Mouse (Mus musculus) liver, embryonic 14.5 days (tissue): ENCODE measurements at regions not wholly inside any gene's neighbourhood (a gene's known extent, or its start where the extent isn't known, plus 50 kb on each side); places are given as distances from the start of the nearest gene placed in this dataset.

Source experiments
- ATAC-seq: fragments of 200-750 bp; cut with Nextera tagmentation; 2 replicates; pipeline ENCODE4 v1.8.0; 2017; ENCODE audit warnings: moderate number of reproducible peaks, mild to moderate bottlenecking, moderate library complexity; ENCODE audit not compliant: insufficient read depth
- DNase-seq, 3 experiments: peaks; one replicate each; pipeline ENCODE4 v3.0.0-alpha.2; 2012 to 2013; ENCODE audit warnings: low read depth in 3 of 3, low spot score in 3 of 3
- H3K27ac ChIP-seq: fragments of 300-500 bp; sonication (generic); 2 replicates; pipeline ENCODE4 v1.5.1; 2014; ENCODE audit warnings: moderate library complexity, mild to moderate bottlenecking, control low read depth, inconsistent platforms
- H3K27me3 ChIP-seq: fragments of 300-500 bp; sonication (generic); 2 replicates; pipeline ENCODE4 v1.6.1; 2014; ENCODE audit warnings: mild to moderate bottlenecking, low read length, moderate library complexity; ENCODE audit not compliant: control insufficient read depth, insufficient read depth
- H3K36me3 ChIP-seq: fragments of 300-500 bp; sonication (generic); replicated peaks from 2 replicates; pipeline ENCODE4 v1.6.1; 2014; ENCODE audit warnings: low read depth; ENCODE audit not compliant: control insufficient read depth, insufficient read depth
- H3K4me1 ChIP-seq, 2 experiments: fragments of 200-500 bp in 1 of 2; fragments of 300-500 bp in 1 of 2; sonication (generic) in 1 of 2; replicated peaks; 2 replicates each; pipeline ENCODE4 v1.6.1; 2012 to 2014; ENCODE audit warnings: antibody characterized with exemption in 1 of 2, inconsistent platforms in 1 of 2, low read length in 1 of 2; ENCODE audit not compliant: control insufficient read depth in 2 of 2, insufficient read depth in 2 of 2
- H3K4me2 ChIP-seq: fragments of 300-500 bp; sonication (generic); 2 replicates; pipeline ENCODE4 v1.6.1; 2014; ENCODE audit warnings: low read depth, mild to moderate bottlenecking, control low read depth, moderate library complexity
- H3K4me3 ChIP-seq, 2 experiments: fragments of 200-500 bp in 1 of 2; fragments of 300-500 bp in 1 of 2; sonication (generic) in 1 of 2; 2 replicates each; pipeline ENCODE4 v1.5.1; 2012 to 2014; ENCODE audit warnings: low read depth in 2 of 2, low read length in 2 of 2, mild to moderate bottlenecking in 2 of 2, control low read depth in 1 of 2, inconsistent platforms in 1 of 2, moderate library complexity in 1 of 2; ENCODE audit not compliant: insufficient read depth in 1 of 2
- H3K9ac ChIP-seq: fragments of 300-500 bp; sonication (generic); replicated peaks from 2 replicates; pipeline ENCODE4 v1.6.1; 2014; ENCODE audit warnings: mild to moderate bottlenecking, control low read depth, moderate library complexity
- H3K9me3 ChIP-seq: fragments of 300-500 bp; sonication (generic); 2 replicates; pipeline ENCODE4 v1.6.1; 2016; ENCODE audit warnings: low read length, mixed read lengths; ENCODE audit not compliant: control insufficient read depth
- CTCF ChIP-seq: IDR thresholded peaks from 2 replicates; pipeline ENCODE4 v1.5.1; 2016; ENCODE audit warnings: antibody characterized with exemption, low read depth, control low read depth
- EP300 ChIP-seq: IDR thresholded peaks from 2 replicates; pipeline ENCODE4 v1.6.1; 2016; ENCODE audit warnings: antibody characterized with exemption, low read depth
- WGBS: fragments of 180-500 bp; shearing (Covaris S2); extraction: QIAGEN DNeasy Blood & Tissue Kit; methylation state at CpG from one replicate; pipeline ENCODE4 v1.1.7; 2014; ENCODE audit not compliant: insufficient replicate concordance; 5-methylcytosine and 5-hydroxymethylcytosine counted together

GRCm38 (mm10) chr2:74964980-74965379, 139.4 kb downstream of the Mtx2 start:
- ATAC-seq = no peak
- no peak overlapping the region for H3K27ac ChIP-seq
- no peak overlapping the region for H3K4me2 ChIP-seq
- H3K36me3 ChIP-seq = no peaks in the 10 kb centered on the region
- no peak for TF ChIP-seq CTCF
- 22% methylated on average over 3 of the region's 3 CpGs for WGBS
- H3K9ac ChIP-seq = no peak overlapping the region
- H3K9me3 ChIP-seq = no peaks in the 10 kb centered on the region
- no peak for DNase-seq
- H3K27me3 ChIP-seq = peaks cover 8% of the 10 kb centered on the region
- no peak overlapping the region for H3K4me3 ChIP-seq
- H3K4me1 ChIP-seq = no peaks in the 10 kb centered on the region

GRCm38 (mm10) chr2:74965384-74966060, 139.9 kb downstream of the Mtx2 start:
- ATAC-seq (no peak), DNase-seq (no peak)
- peaks cover 8% of the 10 kb centered on the region for H3K27me3 ChIP-seq
- no peaks in the 10 kb centered on the region for H3K36me3 ChIP-seq
- H3K27ac ChIP-seq = no peak overlapping the region
- H3K9me3 ChIP-seq = no peaks in the 10 kb centered on the region
- H3K4me2 ChIP-seq = no peak overlapping the region
- H3K4me3 ChIP-seq = no peak overlapping the region
- no peak for TF ChIP-seq CTCF
- TF ChIP-seq EP300 = no peak
- H3K4me1 ChIP-seq = no peaks in the 10 kb centered on the region
- WGBS = 32% methylated on average over 18 of the region's 18 CpGs
- no peak overlapping the region for H3K9ac ChIP-seq

GRCm38 (mm10) chr2:74970611-74971265, 145.1 kb downstream of the Mtx2 start:
- 48% methylated on average over 14 of the region's 14 CpGs for WGBS
- ATAC-seq (no peak), DNase-seq (no peak)
- TF ChIP-seq EP300 (no peak), CTCF (no peak)
- Histone ChIP-seq H3K9ac (no peak overlapping the region), H3K4me2 (no peak overlapping the region), H3K36me3 (no peaks in the 10 kb centered on the region), H3K4me3 (no peak overlapping the region), H3K27me3 (peaks cover 3% of the 10 kb centered on the region), H3K4me1 (no peaks in the 10 kb centered on the region), H3K9me3 (no peaks in the 10 kb centered on the region), H3K27ac (no peak overlapping the region)

GRCm38 (mm10) chr2:74973386-74973785, 147.8 kb downstream of the Mtx2 start:
- Histone ChIP-seq H3K4me3 (no peak overlapping the region), H3K9ac (no peak overlapping the region), H3K9me3 (no peaks in the 10 kb centered on the region), H3K4me1 (no peaks in the 10 kb centered on the region), H3K36me3 (no peaks in the 10 kb centered on the region), H3K27me3 (no peaks in the 10 kb centered on the region), H3K27ac (no peak overlapping the region), H3K4me2 (no peak overlapping the region)
- 49% methylated on average over 6 of the region's 6 CpGs for WGBS
- no peak for DNase-seq
- ATAC-seq = no peak
- no peak for TF ChIP-seq EP300
- TF ChIP-seq CTCF = no peak

GRCm38 (mm10) chr2:74974595-74975325, 149.2 kb downstream of the Mtx2 start:
- DNase-seq (no peak), ATAC-seq (no peak)
- H3K9me3 ChIP-seq = no peaks in the 10 kb centered on the region
- no peak overlapping the region for H3K9ac ChIP-seq
- TF ChIP-seq CTCF = no peak
- TF ChIP-seq EP300 = no peak
- H3K4me1 ChIP-seq = no peaks in the 10 kb centered on the region
- no peaks in the 10 kb centered on the region for H3K27me3 ChIP-seq
- H3K4me2 ChIP-seq = no peak overlapping the region
- no peak overlapping the region for H3K27ac ChIP-seq
- 53% methylated on average over 16 of the region's 16 CpGs for WGBS
- H3K36me3 ChIP-seq = no peaks in the 10 kb centered on the region
- no peak overlapping the region for H3K4me3 ChIP-seq
